Mouse (Mus musculus) liver, embryonic 14.5 days (tissue): ENCODE results near the gene Map3k5. TPM values are rescaled to one million over a fixed set of nuclear protein-coding genes. Genes with fewer than 3 reads are reported as not detected.

ENCODE experiments used
- ATAC-seq: fragments of 200-750 bp; cut with Nextera tagmentation; 2 replicates; pipeline ENCODE4 v1.8.0; 2017; ENCODE audit warnings: moderate number of reproducible peaks, mild to moderate bottlenecking, moderate library complexity; ENCODE audit not compliant: insufficient read depth
- DNase-seq, 3 experiments: peaks; one replicate each; pipeline ENCODE4 v3.0.0-alpha.2; 2012 to 2013; ENCODE audit warnings: low read depth in 3 of 3, low spot score in 3 of 3
- H3K27ac ChIP-seq: fragments of 300-500 bp; sonication (generic); 2 replicates; pipeline ENCODE4 v1.5.1; 2014; ENCODE audit warnings: moderate library complexity, mild to moderate bottlenecking, control low read depth, inconsistent platforms
- H3K27me3 ChIP-seq: fragments of 300-500 bp; sonication (generic); 2 replicates; pipeline ENCODE4 v1.6.1; 2014; ENCODE audit warnings: mild to moderate bottlenecking, low read length, moderate library complexity; ENCODE audit not compliant: control insufficient read depth, insufficient read depth
- H3K36me3 ChIP-seq: fragments of 300-500 bp; sonication (generic); replicated peaks from 2 replicates; pipeline ENCODE4 v1.6.1; 2014; ENCODE audit warnings: low read depth; ENCODE audit not compliant: control insufficient read depth, insufficient read depth
- H3K4me1 ChIP-seq, 2 experiments: fragments of 200-500 bp in 1 of 2; fragments of 300-500 bp in 1 of 2; sonication (generic) in 1 of 2; replicated peaks; 2 replicates each; pipeline ENCODE4 v1.6.1; 2012 to 2014; ENCODE audit warnings: antibody characterized with exemption in 1 of 2, inconsistent platforms in 1 of 2, low read length in 1 of 2; ENCODE audit not compliant: control insufficient read depth in 2 of 2, insufficient read depth in 2 of 2
- H3K4me2 ChIP-seq: fragments of 300-500 bp; sonication (generic); 2 replicates; pipeline ENCODE4 v1.6.1; 2014; ENCODE audit warnings: low read depth, mild to moderate bottlenecking, control low read depth, moderate library complexity
- H3K4me3 ChIP-seq, 2 experiments: fragments of 200-500 bp in 1 of 2; fragments of 300-500 bp in 1 of 2; sonication (generic) in 1 of 2; 2 replicates each; pipeline ENCODE4 v1.5.1; 2012 to 2014; ENCODE audit warnings: low read depth in 2 of 2, low read length in 2 of 2, mild to moderate bottlenecking in 2 of 2, control low read depth in 1 of 2, inconsistent platforms in 1 of 2, moderate library complexity in 1 of 2; ENCODE audit not compliant: insufficient read depth in 1 of 2
- H3K9ac ChIP-seq: fragments of 300-500 bp; sonication (generic); replicated peaks from 2 replicates; pipeline ENCODE4 v1.6.1; 2014; ENCODE audit warnings: mild to moderate bottlenecking, control low read depth, moderate library complexity
- H3K9me3 ChIP-seq: fragments of 300-500 bp; sonication (generic); 2 replicates; pipeline ENCODE4 v1.6.1; 2016; ENCODE audit warnings: low read length, mixed read lengths; ENCODE audit not compliant: control insufficient read depth
- CTCF ChIP-seq: IDR thresholded peaks from 2 replicates; pipeline ENCODE4 v1.5.1; 2016; ENCODE audit warnings: antibody characterized with exemption, low read depth, control low read depth
- EP300 ChIP-seq: IDR thresholded peaks from 2 replicates; pipeline ENCODE4 v1.6.1; 2016; ENCODE audit warnings: antibody characterized with exemption, low read depth
- WGBS: fragments of 180-500 bp; shearing (Covaris S2); extraction: QIAGEN DNeasy Blood & Tissue Kit; methylation state at CpG from one replicate; pipeline ENCODE4 v1.1.7; 2014; ENCODE audit not compliant: insufficient replicate concordance; 5-methylcytosine and 5-hydroxymethylcytosine counted together
- polyA plus RNA-seq, 2 experiments: library from polyadenylated mRNA; depleted of rRNA in 1 of 2; stranded (reverse) in 1 of 2; unstranded in 1 of 2; fragments of >200 nt; fragmentation: Nextera tagmentation in 1 of 2; extraction: Ambion mirVana in 1 of 2; gene quantifications; 2 replicates each; pipeline versions ENCODE4 v1.2.1 to v1.2.3; 2012 to 2014

The Map3k5 gene
- polyA plus RNA-seq, 2 experiments: 1.0 to 1.1 TPM

- WGBS: 61% methylated on average over 4 of the region's 4 CpGs
- ATAC-seq (no peak), DNase-seq (no peak)
- Histone ChIP-seq H3K4me1 (peaks cover 0 to 28% of the 10 kb centered on the region in 2 experiments; a peak in 2 of 4 replicates), H3K27ac (no peak overlapping the region), H3K4me2 (no peak overlapping the region), H3K36me3 (no peaks in the 10 kb centered on the region), H3K9ac (no peak overlapping the region), H3K27me3 (no peaks in the 10 kb centered on the region), H3K4me3 (no peak overlapping the region), H3K9me3 (no peaks in the 10 kb centered on the region)
- TF ChIP-seq EP300 (no peak), CTCF (no peak)
Observed at GRCm38 (mm10) chr10:20171756-20172155, 237.5 kb downstream of the Map3k5 start.

- WGBS: 67% methylated on average over 4 of the region's 4 CpGs
- no peak for ATAC-seq
Observed at GRCm38 (mm10) chr10:20173733-20174132, 239.5 kb downstream of the Map3k5 start.

GRCm38 (mm10) chr10:20176054-20176453 lies 241.8 kb downstream of the Map3k5 start:
- Histone ChIP-seq H3K9ac (no peak overlapping the region), H3K4me2 (no peak overlapping the region), H3K36me3 (no peaks in the 10 kb centered on the region), H3K27ac (no peak overlapping the region), H3K27me3 (no peaks in the 10 kb centered on the region), H3K4me1 (peaks cover 3 to 10% of the 10 kb centered on the region in 2 experiments), H3K9me3 (no peaks in the 10 kb centered on the region), H3K4me3 (no peak overlapping the region)
- ATAC-seq: no peak
- no peak for TF ChIP-seq EP300
- TF ChIP-seq CTCF: no peak
- 59% methylated on average over 7 of the region's 7 CpGs for WGBS
- no peak for DNase-seq

More at GRCm38 (mm10) chr10:20173733-20174132, 239.5 kb downstream of the Map3k5 start:
- Histone ChIP-seq H3K27me3 (no peaks in the 10 kb centered on the region), H3K9me3 (no peaks in the 10 kb centered on the region), H3K4me3 (no peak overlapping the region), H3K27ac (no peak overlapping the region), H3K9ac (no peak overlapping the region), H3K4me2 (no peak overlapping the region), H3K4me1 (peaks cover 0 to 17% of the 10 kb centered on the region in 2 experiments; a peak in 3 of 4 replicates), H3K36me3 (no peaks in the 10 kb centered on the region)
- no peak for DNase-seq
- TF ChIP-seq EP300: no peak
- no peak for TF ChIP-seq CTCF

- H3K27me3 ChIP-seq: no peaks in the 10 kb centered on the region
- H3K4me2 ChIP-seq: peak overlapping the region; percentile 37
- no peaks in the 10 kb centered on the region for H3K9me3 ChIP-seq
- TF ChIP-seq EP300 (no peak), CTCF (no peak)
- H3K4me1 ChIP-seq: peaks cover 3 to 20% of the 10 kb centered on the region in 2 experiments
- no peak overlapping the region for H3K9ac ChIP-seq
- ATAC-seq (peak; percentile 60; the same call in 1 of the 2 replicates), DNase-seq (peak in 1 of 3 experiments; percentile 32)
- H3K4me3 ChIP-seq: no peak overlapping the region
- H3K36me3 ChIP-seq: no peaks in the 10 kb centered on the region
- 28% methylated on average over 12 of the region's 12 CpGs for WGBS
- H3K27ac ChIP-seq: no peak overlapping the region
Observed at GRCm38 (mm10) chr10:20178807-20179605, 244.7 kb downstream of the Map3k5 start.

- 12% methylated on average over 10 of the region's 10 CpGs for WGBS
- H3K36me3 ChIP-seq: no peaks in the 10 kb centered on the region
- no peak overlapping the region for H3K9ac ChIP-seq
- no peaks in the 10 kb centered on the region for H3K27me3 ChIP-seq
- DNase-seq: no peak
- ATAC-seq: peak; percentile 31; the same call in 1 of the 2 replicates
- no peak for TF ChIP-seq EP300
- no peak for TF ChIP-seq CTCF
- H3K4me3 ChIP-seq: no peak overlapping the region
- H3K4me2 ChIP-seq: no peak overlapping the region
- no peak overlapping the region for H3K27ac ChIP-seq
- H3K4me1 ChIP-seq: peaks cover 3 to 22% of the 10 kb centered on the region in 2 experiments
- H3K9me3 ChIP-seq: no peaks in the 10 kb centered on the region
Observed at GRCm38 (mm10) chr10:20181198-20181597, 246.9 kb downstream of the Map3k5 start.
